Mouse (Mus musculus) embryonic facial prominence, embryonic 13.5 days (tissue): ENCODE results near the gene Zfp414. TPM values are rescaled to one million over a fixed set of nuclear protein-coding genes. Genes with fewer than 3 reads are reported as not detected.

Experiments
- ATAC-seq: fragments of 200-750 bp; cut with Nextera tagmentation; 2 replicates; pipeline ENCODE4 v1.8.0; 2017; ENCODE audit warnings: low read depth; ENCODE audit not compliant: insufficient number of reproducible peaks, insufficient read depth, low FRiP score, low TSS enrichment
- H3K27ac ChIP-seq: fragments of 300-500 bp; sonication (generic); 2 replicates; pipeline ENCODE4 v1.5.1; 2015; ENCODE audit warnings: moderate library complexity, mild to moderate bottlenecking, inconsistent platforms
- H3K27me3 ChIP-seq: fragments of 300-500 bp; sonication (generic); 2 replicates; pipeline ENCODE4 v1.6.1; 2015; ENCODE audit warnings: mild to moderate bottlenecking, inconsistent platforms
- H3K36me3 ChIP-seq: fragments of 300-500 bp; sonication (generic); 2 replicates; pipeline ENCODE4 v1.6.1; 2015; ENCODE audit warnings: mild to moderate bottlenecking, inconsistent platforms
- H3K4me1 ChIP-seq: fragments of 300-500 bp; sonication (generic); 2 replicates; pipeline ENCODE4 v1.6.1; 2015; ENCODE audit warnings: inconsistent platforms
- H3K4me2 ChIP-seq: fragments of 300-500 bp; sonication (generic); 2 replicates; pipeline ENCODE4 v1.6.1; 2015; ENCODE audit warnings: moderate library complexity, mild to moderate bottlenecking, inconsistent platforms
- H3K4me3 ChIP-seq: fragments of 300-500 bp; sonication (generic); 2 replicates; pipeline ENCODE4 v1.5.1; 2015; ENCODE audit warnings: mild to moderate bottlenecking, inconsistent platforms
- H3K9ac ChIP-seq: fragments of 300-500 bp; sonication (generic); 2 replicates; pipeline ENCODE4 v1.6.1; 2015; ENCODE audit warnings: mild to moderate bottlenecking, inconsistent platforms
- H3K9me3 ChIP-seq: fragments of 300-500 bp; sonication (generic); 2 replicates; pipeline ENCODE4 v1.6.1; 2016; ENCODE audit warnings: inconsistent platforms
- WGBS: fragments of 180-500 bp; shearing (Covaris S2); methylation state at CpG from one replicate; pipeline ENCODE4 v1.1.7; 2015; ENCODE audit warnings: mixed read lengths; 5-methylcytosine and 5-hydroxymethylcytosine counted together
- polyA plus RNA-seq: library from polyadenylated mRNA; unstranded; fragments of >200 nt; fragmentation: Nextera tagmentation; extraction: Ambion mirVana; gene quantifications from 2 replicates; pipeline ENCODE4 v1.2.1, GENCODE M21; 2015

The Zfp414 gene
- polyA plus RNA-seq, 1 experiment from 2014 or later: 49.1 TPM

DNA sequence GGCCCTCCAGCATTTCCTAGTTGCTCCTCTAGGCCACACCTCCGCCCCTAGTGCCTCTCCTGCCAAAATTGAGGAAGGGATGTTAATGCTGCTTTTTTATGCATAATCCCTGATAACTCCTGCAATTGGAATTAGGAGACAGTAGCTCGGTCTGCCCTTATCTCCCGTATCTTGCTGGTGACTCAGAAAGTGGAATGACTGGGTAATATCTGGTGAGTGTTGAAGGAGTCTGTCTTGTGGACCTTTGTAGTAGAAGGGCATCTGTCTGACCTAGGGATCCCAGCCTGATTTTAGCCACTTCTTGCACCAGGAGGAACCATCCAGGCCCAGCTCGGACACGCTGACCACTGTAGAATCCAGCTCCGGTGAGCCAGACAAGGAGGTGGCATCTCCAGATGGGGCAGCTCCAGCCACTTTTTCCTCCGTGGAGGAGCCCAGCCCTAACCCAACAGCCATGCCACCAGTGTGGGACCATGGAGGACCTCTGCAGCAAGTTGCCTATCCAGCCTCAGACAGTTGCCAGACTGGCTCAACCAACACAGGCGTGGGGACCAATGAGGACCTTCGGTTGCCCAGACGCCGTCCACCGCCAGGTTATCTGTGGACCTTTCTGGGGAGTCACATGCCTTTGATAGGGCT is 716 bp downstream of the Zfp414 start:
- Histone ChIP-seq H3K36me3 (peaks cover 34% of the 10 kb centered on the region), H3K4me3 (peak overlapping the region; percentile 62), H3K4me1 (peaks cover 25% of the 10 kb centered on the region), H3K27ac (peak overlapping the region; percentile 99), H3K9ac (peak overlapping the region; percentile 88), H3K9me3 (no peaks in the 10 kb centered on the region), H3K27me3 (no peaks in the 10 kb centered on the region), H3K4me2 (peak overlapping the region; percentile 64)
- WGBS: 69% methylated on average over 12 of the region's 12 CpGs
- no peak for ATAC-seq

- Histone ChIP-seq H3K9ac (peak overlapping the region; percentile 88), H3K4me2 (peak overlapping the region; percentile 64), H3K27ac (0 out of 2 replicates have a peak overlapping the region, but pooled peaks have one; percentile 48), H3K36me3 (peaks cover 34% of the 10 kb centered on the region), H3K4me1 (peaks cover 25% of the 10 kb centered on the region), H3K4me3 (peak overlapping the region; percentile 12; the same call in 1 of the 2 replicates), H3K27me3 (no peaks in the 10 kb centered on the region), H3K9me3 (no peaks in the 10 kb centered on the region)
- no peak for ATAC-seq
- WGBS: 66% methylated on average over 13 of the region's 13 CpGs
These were observed 1.4 kb downstream of the Zfp414 start for GRCm38 (mm10) chr17:33630171-33630895.

- no peaks in the 10 kb centered on the region for H3K27me3 ChIP-seq
- H3K9me3 ChIP-seq: no peaks in the 10 kb centered on the region
- WGBS: 92% methylated on average over 9 of the region's 9 CpGs
- no peak overlapping the region for H3K4me3 ChIP-seq
- H3K27ac ChIP-seq: no peak overlapping the region
- no peak overlapping the region for H3K4me2 ChIP-seq
- peaks cover 34% of the 10 kb centered on the region for H3K36me3 ChIP-seq
- peaks cover 25% of the 10 kb centered on the region for H3K4me1 ChIP-seq
- ATAC-seq: no peak
- no peak overlapping the region for H3K9ac ChIP-seq
These were observed 2.3 kb downstream of the Zfp414 start for GRCm38 (mm10) chr17:33631236-33631635.

DNA sequence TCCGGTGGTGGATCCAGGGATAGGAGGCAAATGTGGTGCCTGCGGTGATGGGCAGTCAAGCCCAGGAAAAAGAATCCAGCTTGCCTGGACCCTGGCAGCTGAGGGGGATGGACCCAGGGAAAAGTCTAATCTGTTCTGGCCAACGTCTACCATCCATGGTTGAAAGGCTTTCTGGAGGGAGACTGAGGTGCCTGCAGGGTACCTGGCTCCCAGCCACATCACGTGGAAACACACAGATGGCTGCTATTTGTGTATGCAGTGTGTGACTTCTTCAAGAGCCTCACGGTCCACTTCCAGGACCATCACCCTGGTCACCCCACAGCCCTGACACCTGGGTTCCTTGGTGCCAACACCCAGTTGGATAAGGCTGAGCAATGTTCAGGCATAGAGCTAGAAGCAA is 2.9 kb downstream of the Zfp414 start:
- H3K9me3 ChIP-seq: no peaks in the 10 kb centered on the region
- no peak overlapping the region for H3K4me3 ChIP-seq
- no peak overlapping the region for H3K9ac ChIP-seq
- WGBS: 85% methylated on average over 5 of the region's 5 CpGs
- no peak overlapping the region for H3K4me2 ChIP-seq
- peaks cover 34% of the 10 kb centered on the region for H3K36me3 ChIP-seq
- ATAC-seq: no peak
- peaks cover 25% of the 10 kb centered on the region for H3K4me1 ChIP-seq
- H3K27me3 ChIP-seq: no peaks in the 10 kb centered on the region
- no peak overlapping the region for H3K27ac ChIP-seq

GRCm38 (mm10) chr17:33637038-33637437 is 8.1 kb downstream of the Zfp414 start:
- Histone ChIP-seq H3K9ac (no peak overlapping the region), H3K4me1 (no peaks in the 10 kb centered on the region), H3K4me2 (no peak overlapping the region), H3K4me3 (no peak overlapping the region), H3K36me3 (peaks cover 45% of the 10 kb centered on the region), H3K27ac (no peak overlapping the region), H3K27me3 (no peaks in the 10 kb centered on the region), H3K9me3 (no peaks in the 10 kb centered on the region)
- no peak for ATAC-seq
- WGBS: 86% methylated on average over 2 of the region's 2 CpGs

GRCm38 (mm10) chr17:33637516-33638276 is 8.8 kb downstream of the Zfp414 start, which contains the start of gene Pram1:
Gene Pram1, plus strand, starts transcription at chr17:33638056.
- H3K9me3 ChIP-seq: no peaks in the 10 kb centered on the region
- no peak within 1 kb of the TSS for H3K27ac ChIP-seq
- H3K4me1 ChIP-seq: no peaks in the 10 kb centered on the region
- ATAC-seq: no peak
- no peak within 1 kb of the TSS for H3K4me2 ChIP-seq
- WGBS: 89% methylated on average over 4 of the region's 4 CpGs
- H3K36me3 ChIP-seq: peaks cover 45% of the 10 kb centered on the region
- no peaks in the 10 kb centered on the region for H3K27me3 ChIP-seq
- H3K9ac ChIP-seq: no peak within 1 kb of the TSS
- no peak within 1 kb of the TSS for H3K4me3 ChIP-seq

GRCm38 (mm10) chr17:33639743-33640142 is 10.9 kb downstream of the Zfp414 start:
- no peaks in the 10 kb centered on the region for H3K9me3 ChIP-seq
- H3K4me1 ChIP-seq: no peaks in the 10 kb centered on the region
- peaks cover 53% of the 10 kb centered on the region for H3K36me3 ChIP-seq
- H3K4me2 ChIP-seq: no peak overlapping the region
- H3K27ac ChIP-seq: no peak overlapping the region
- no peak overlapping the region for H3K4me3 ChIP-seq
- ATAC-seq: no peak
- 65% methylated on average over 6 of the region's 6 CpGs for WGBS
- H3K9ac ChIP-seq: no peak overlapping the region
- H3K27me3 ChIP-seq: no peaks in the 10 kb centered on the region

DNA sequence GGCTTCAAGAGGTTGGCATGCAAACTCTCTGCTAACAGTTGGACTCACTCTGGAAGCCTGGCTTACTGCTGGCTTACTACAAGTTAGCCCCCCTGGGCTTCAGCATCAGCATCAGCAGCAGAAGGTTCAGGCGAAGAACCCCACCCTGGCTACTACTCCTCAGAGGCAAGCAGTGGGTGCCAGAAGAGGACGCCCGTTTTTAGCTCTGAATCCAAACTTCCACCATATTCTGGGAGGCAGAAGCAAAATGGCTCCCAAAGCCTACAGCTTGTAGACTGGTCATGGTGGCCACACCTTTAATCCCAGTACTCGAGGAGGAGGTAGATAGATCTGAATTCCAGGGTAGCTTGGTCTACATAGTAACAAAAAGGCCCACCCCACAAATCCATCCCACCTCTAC is 15.2 kb downstream of the Zfp414 start:
- H3K4me1 ChIP-seq: no peaks in the 10 kb centered on the region
- 95% methylated on average over 4 of the region's 4 CpGs for WGBS
- H3K27me3 ChIP-seq: no peaks in the 10 kb centered on the region
- no peaks in the 10 kb centered on the region for H3K9me3 ChIP-seq
- no peak overlapping the region for H3K4me3 ChIP-seq
- H3K36me3 ChIP-seq: peaks cover 82% of the 10 kb centered on the region
- no peak overlapping the region for H3K4me2 ChIP-seq
- no peak overlapping the region for H3K27ac ChIP-seq
- H3K9ac ChIP-seq: no peak overlapping the region
- ATAC-seq: no peak

GRCm38 (mm10) chr17:33645073-33645472 is 16.2 kb downstream of the Zfp414 start:
- no peak overlapping the region for H3K9ac ChIP-seq
- H3K4me1 ChIP-seq: no peaks in the 10 kb centered on the region
- no peak overlapping the region for H3K27ac ChIP-seq
- peaks cover 92% of the 10 kb centered on the region for H3K36me3 ChIP-seq
- no peaks in the 10 kb centered on the region for H3K27me3 ChIP-seq
- H3K9me3 ChIP-seq: no peaks in the 10 kb centered on the region
- no peak overlapping the region for H3K4me2 ChIP-seq
- ATAC-seq: no peak
- H3K4me3 ChIP-seq: no peak overlapping the region
- 93% methylated on average over 8 of the region's 8 CpGs for WGBS

DNA sequence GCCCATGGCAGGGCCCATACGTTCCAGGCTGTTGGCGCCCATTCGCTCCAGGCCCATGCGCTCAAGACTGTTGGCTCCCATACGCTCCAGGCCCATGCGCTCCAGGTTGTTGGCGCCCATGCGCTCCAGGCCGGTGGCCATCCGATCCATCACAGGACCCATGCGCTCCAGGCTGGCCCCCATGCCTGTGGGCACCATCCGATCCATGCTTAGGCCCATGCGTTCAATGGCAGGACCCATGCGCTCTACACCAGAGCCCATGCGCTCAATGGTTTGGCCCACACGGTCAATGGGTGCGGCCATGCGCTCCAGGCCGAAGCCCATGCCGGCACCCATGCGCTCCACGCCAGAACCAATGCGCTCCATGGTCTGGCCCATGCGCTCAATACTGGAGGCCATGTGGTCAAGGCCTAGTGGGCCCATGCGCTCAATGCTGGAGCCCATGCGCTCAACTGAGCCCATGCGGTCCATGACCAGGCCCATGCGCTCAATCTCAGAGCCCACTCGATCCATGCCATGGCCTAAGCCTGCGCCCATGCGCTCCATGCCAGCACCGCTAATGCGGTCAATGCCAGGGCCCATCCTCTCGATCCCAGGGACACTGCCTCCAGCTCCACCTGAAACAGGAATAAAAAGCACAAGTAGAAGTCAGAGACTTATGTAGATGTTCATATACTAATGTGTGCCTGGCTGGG is 21.0 kb downstream of the Zfp414 start:
- Histone ChIP-seq H3K27ac (no peak overlapping the region), H3K4me1 (no peaks in the 10 kb centered on the region), H3K36me3 (peaks cover 94% of the 10 kb centered on the region), H3K9ac (no peak overlapping the region), H3K4me2 (no peak overlapping the region), H3K4me3 (no peak overlapping the region), H3K9me3 (no peaks in the 10 kb centered on the region), H3K27me3 (no peaks in the 10 kb centered on the region)
- 98% methylated on average over 34 of the region's 34 CpGs for WGBS
- no peak for ATAC-seq

GRCm38 (mm10) chr17:33666813-33667212 is 37.9 kb downstream of the Zfp414 start:
- peaks cover 6% of the 10 kb centered on the region; the same call in 1 of the 2 replicates for H3K4me1 ChIP-seq
- no peak overlapping the region for H3K27ac ChIP-seq
- no peaks in the 10 kb centered on the region for H3K9me3 ChIP-seq
- no peak overlapping the region for H3K9ac ChIP-seq
- H3K27me3 ChIP-seq: no peaks in the 10 kb centered on the region
- peaks cover 59% of the 10 kb centered on the region for H3K36me3 ChIP-seq
- no peak overlapping the region for H3K4me2 ChIP-seq
- no peak overlapping the region for H3K4me3 ChIP-seq
- ATAC-seq: no peak
- 82% methylated on average over 3 of the region's 3 CpGs for WGBS
